ENCODE assay signal across 25 mouse cellular contexts in genomic region chr17:70040751-70041430, GRCm38 (mm10).
DNase-seq lines count a peak whose midpoint lies in the region; ATAC-seq and TF ChIP-seq lines count a peak whose summit lies in the region.
"Had no signal": no experiment of that assay in that cellular context is flagged by ENCODE, and none has a peak within 500 bp of the region (broad histone marks: within the 10 kb centered on the region; RNA-seq: fewer than 3 reads in every experiment).

No protein-coding gene starts in this region.

- no peak overlapping the region for H3K4me3 ChIP-seq in lung, embryonic 14.5 days (ENCODE audit: low read depth, low read length)
- H3K4me3 ChIP-seq: embryonic facial prominence, embryonic 15.5 days; gastrocnemius, adult 2 months; hindbrain, embryonic 13.5 days; liver, embryonic 12.5 days had no signal

- no peak for ATAC-seq in lung, embryonic 14.5 days (ENCODE audit: insufficient read depth)
- ATAC-seq: liver, embryonic 12.5 days; midbrain, embryonic 16.5 days; Patski had no signal

- no peak overlapping the region for H3K4me2 ChIP-seq in lung, embryonic 14.5 days
- H3K4me2 ChIP-seq: embryonic facial prominence, embryonic 15.5 days; heart, embryonic 11.5 days; hindbrain, embryonic 13.5 days; liver, embryonic 12.5 days had no signal

- H3K36me3 ChIP-seq in lung, embryonic 14.5 days (ENCODE audit: insufficient read depth): no peaks in the 10 kb centered on the region
- H3K36me3 ChIP-seq: embryonic facial prominence, embryonic 15.5 days; hindbrain, embryonic 13.5 days; liver, embryonic 12.5 days had no signal

- intact Hi-C loops in left cerebral cortex, postnatal 36 days (cut with DNase I): no loop called here

- no peak for TF ChIP-seq CTCF in lung, embryonic 14.5 days (IDR thresholded peaks at IDR 0.05; ENCODE audit: low read depth)

- H3K9ac ChIP-seq in lung, embryonic 14.5 days: no peak overlapping the region
- H3K9ac ChIP-seq: embryonic facial prominence, embryonic 15.5 days; hindbrain, embryonic 13.5 days; liver, embryonic 12.5 days had no signal

- peak; percentile 32 for DNase-seq in layer of hippocampus, adult 11-12 months (ENCODE audit: low spot score)
- DNase-seq in layer of hippocampus, postnatal 25 days (ENCODE audit: extremely low spot score in 1 of 2, low spot score in 1 of 2): no peak
- peak; percentile 5 for DNase-seq in lung, embryonic 14.5 days
- DNase-seq in lung, postnatal 36 days: no peak
- DNase-seq in ZHBTc4 (ENCODE audit: low read depth, low spot score): peak; percentile 79
- DNase-seq in left cerebral cortex, postnatal 36 days (ENCODE audit: low spot score in 2 of 2): peak; percentile 26 to 46
- no peak for DNase-seq in cerebellum, adult 11 months
- no peak for DNase-seq in thymus, postnatal 0 days (ENCODE audit: low spot score)
- DNase-seq: adrenal gland, postnatal 14 days; cerebellum, adult 18-20 months; cerebellum, postnatal 36 days; gastrocnemius, adult 2 months; kidney, adult 9 months; kidney, postnatal 36 days; lung, adult 2 months; lung, postnatal 4 days; retina, postnatal 1 day; spleen, adult 18-20 months; thymus, adult 2 months had no signal

- no peaks in the 10 kb centered on the region for H3K9me3 ChIP-seq in lung, embryonic 14.5 days (ENCODE audit: low read depth, low read length)
- H3K9me3 ChIP-seq: embryonic facial prominence, embryonic 15.5 days; hindbrain, embryonic 13.5 days; liver, embryonic 12.5 days had no signal

- H3K27me3 ChIP-seq in lung, embryonic 14.5 days (ENCODE audit: insufficient read depth, low read length): no peaks in the 10 kb centered on the region
- H3K27me3 ChIP-seq: embryonic facial prominence, embryonic 15.5 days; hindbrain, embryonic 13.5 days; liver, embryonic 12.5 days had no signal

- no peak overlapping the region for H3K27ac ChIP-seq in lung, embryonic 14.5 days (ENCODE audit: low read depth)
- H3K27ac ChIP-seq: embryonic facial prominence, embryonic 15.5 days; gastrocnemius, adult 2 months; hindbrain, embryonic 13.5 days; liver, embryonic 12.5 days had no signal

- WGBS in lung, embryonic 14.5 days: 65% methylated on average over 7 of the region's 7 CpGs

- no peaks in the 10 kb centered on the region for H3K4me1 ChIP-seq in lung, embryonic 14.5 days (ENCODE audit: insufficient read depth)
- H3K4me1 ChIP-seq: embryonic facial prominence, embryonic 15.5 days; hindbrain, embryonic 13.5 days; liver, embryonic 12.5 days had no signal

Comparison
In these comparisons a context has a peak if more than half of its experiments do, and no peak if none do; other contexts are left out.
1. DNase-seq: peak in layer of hippocampus, adult 11-12 months (single experiment), lung, embryonic 14.5 days (single experiment), ZHBTc4 (single experiment) and left cerebral cortex, postnatal 36 days (2 of 2); none in layer of hippocampus, postnatal 25 days (0 of 2), lung, postnatal 36 days (single experiment), cerebellum, adult 11 months (single experiment) and thymus, postnatal 0 days (single experiment).